Comparison of ENCODE assay signal across 8 mouse cellular contexts in the genomic region with DNA sequence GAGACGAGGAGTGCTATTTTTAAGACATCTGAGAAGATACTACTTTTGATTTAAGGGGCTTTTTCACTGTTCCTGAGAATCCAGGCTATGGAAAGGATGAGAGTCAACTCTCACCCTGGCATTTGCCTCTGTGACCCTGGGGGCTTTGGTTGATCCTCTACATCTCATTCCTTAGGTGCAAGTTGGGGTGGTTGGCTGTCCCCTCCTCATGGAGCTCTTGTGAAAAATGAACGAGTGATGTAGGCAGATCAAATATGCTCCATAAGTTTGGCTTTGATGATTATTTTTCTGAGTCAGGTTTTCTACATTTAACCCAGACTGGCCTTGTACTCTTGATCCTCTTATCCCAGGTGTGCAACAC. TPM values are rescaled to one million over a fixed set of nuclear protein-coding genes. Genes with fewer than 3 reads are reported as not detected.
DNase-seq lines count a peak whose midpoint lies in the region; ATAC-seq and TF ChIP-seq lines count a peak whose summit lies in the region.

No protein-coding gene starts in this region.

- no peak overlapping the region; the same call in 1 of the 2 replicates for H3K27ac ChIP-seq in heart, embryonic 15.5 days
- peak overlapping the region; percentile 8; the same call in 1 of the 2 replicates for H3K27ac ChIP-seq in MEL (ENCODE audit: control insufficient read depth, low read depth, low read length)
- no peak overlapping the region for H3K27ac ChIP-seq in hindbrain, embryonic 11.5 days (ENCODE audit: low read depth, low read length)
- peak overlapping the region; percentile 88 for H3K27ac ChIP-seq in midbrain, embryonic 10.5 days (replicated peaks)

- peak overlapping the region; percentile 72 for H3K4me2 ChIP-seq in heart, embryonic 15.5 days
- peak overlapping the region; percentile 76 for H3K4me2 ChIP-seq in hindbrain, embryonic 11.5 days (replicated peaks; ENCODE audit: low read depth, low read length)

- TF ChIP-seq POLR2A in MEL (IDR thresholded peaks at IDR 0.05; ENCODE audit: control insufficient read depth in 1 of 2, insufficient read depth in 1 of 2, low read depth in 1 of 2, low read length in 2 of 2, poor library complexity in 1 of 2) = no peak; a peak in 1 of 4 replicates

- peak overlapping the region; percentile 70 for H3K4me3 ChIP-seq in heart, embryonic 15.5 days
- peak overlapping the region; percentile 59 to 63 for H3K4me3 ChIP-seq in MEL (ENCODE audit: control insufficient read depth in 1 of 2, insufficient read depth in 1 of 2, low read depth in 2 of 2, low read length in 2 of 2)
- H3K4me3 ChIP-seq in hindbrain, embryonic 11.5 days (ENCODE audit: low read depth, low read length) = peak overlapping the region; percentile 64
- peak overlapping the region; percentile 77 for H3K4me3 ChIP-seq in midbrain, embryonic 10.5 days

- ATAC-seq in heart, embryonic 15.5 days (replicated peaks; ENCODE audit: insufficient number of reproducible peaks, insufficient read depth, low FRiP score, low read depth) = no peak
- 0 out of 2 replicates have a peak, but pooled peaks have one; percentile 22 for ATAC-seq in hindbrain, embryonic 11.5 days (ENCODE audit: low FRiP score)
- no peak for ATAC-seq in megakaryocyte progenitor cell, adult 5-6 weeks (replicated peaks; ENCODE audit: poor library complexity)

- intact Hi-C loops in heart, postnatal 25 days (cut with DNase I) = no loop called here

- H3K4me1 ChIP-seq in heart, embryonic 15.5 days (replicated peaks) = peaks cover 11% of the 10 kb centered on the region
- peaks cover 8 to 25% of the 10 kb centered on the region in 2 experiments for H3K4me1 ChIP-seq in MEL (ENCODE audit: control insufficient read depth in 1 of 2, insufficient read depth in 2 of 2, low read length in 2 of 2)
- H3K4me1 ChIP-seq in hindbrain, embryonic 11.5 days (replicated peaks; ENCODE audit: control insufficient read depth, insufficient read depth, low read length) = 0 out of 2 replicates have a peak, but pooled peaks cover 3% of the 10 kb centered on the region
- H3K4me1 ChIP-seq in midbrain, embryonic 10.5 days = peaks cover 19% of the 10 kb centered on the region

- peak overlapping the region; percentile 66 for H3K9ac ChIP-seq in heart, embryonic 15.5 days
- peak overlapping the region; percentile 58 for H3K9ac ChIP-seq in MEL (ENCODE audit: control insufficient read depth, low read depth, low read length, poor library complexity, severe bottlenecking)
- H3K9ac ChIP-seq in hindbrain, embryonic 11.5 days (ENCODE audit: low read depth, low read length) = no peak overlapping the region

- TF ChIP-seq RAD21 in MEL (IDR thresholded peaks at IDR 0.05; ENCODE audit: low read depth, low read length) = no peak

- H3K79me2 ChIP-seq in MEL (ENCODE audit: control insufficient read depth, insufficient read depth, low read length, poor library complexity) = peaks cover 11% of the 10 kb centered on the region

- no peak for TF ChIP-seq CTCF in MEL (IDR thresholded peaks at IDR 0.05 in 2 of 3, conservative IDR thresholded peaks at IDR 0.05 in 1 of 3; ENCODE audit: control insufficient read depth in 1 of 3, insufficient read depth in 1 of 3, low read depth in 2 of 3, low read length in 3 of 3, poor library complexity in 1 of 3, severe bottlenecking in 1 of 3)

- peaks cover 6% of the 10 kb centered on the region; the same call in 1 of the 2 replicates for H3K36me3 ChIP-seq in heart, embryonic 15.5 days
- H3K36me3 ChIP-seq in MEL (ENCODE audit: control insufficient read depth in 1 of 2, insufficient read depth in 2 of 2, low read length in 2 of 2) = peaks cover 0 to 26% of the 10 kb centered on the region in 2 experiments; a peak in 2 of 4 replicates
- no peaks in the 10 kb centered on the region for H3K36me3 ChIP-seq in hindbrain, embryonic 11.5 days (ENCODE audit: control insufficient read depth, insufficient read depth, low read length)
- H3K36me3 ChIP-seq in midbrain, embryonic 10.5 days = peaks cover 23% of the 10 kb centered on the region

- DNase-seq in heart, postnatal 25 days (ENCODE audit: low spot score) = no peak
- DNase-seq in MEL (ENCODE audit: low read depth, low spot score) = no peak
- no peak for DNase-seq in hindbrain, embryonic 11.5 days (ENCODE audit: low spot score)
- DNase-seq in midbrain, embryonic 10.5 days (ENCODE audit: low spot score) = no peak
- DNase-seq in yolk sac, embryonic 10.5 days (ENCODE audit: low spot score) = no peak
- no peak for DNase-seq in frontal cortex, postnatal 25 days (ENCODE audit: low spot score in 2 of 2)

- no peaks in the 10 kb centered on the region for H3K9me3 ChIP-seq in heart, embryonic 15.5 days (replicated peaks)
- no peaks in the 10 kb centered on the region for H3K9me3 ChIP-seq in MEL (replicated peaks; ENCODE audit: insufficient read depth, low read length)
- H3K9me3 ChIP-seq in hindbrain, embryonic 11.5 days (ENCODE audit: control insufficient read depth, low read length) = no peaks in the 10 kb centered on the region
- H3K9me3 ChIP-seq in midbrain, embryonic 10.5 days (replicated peaks) = no peaks in the 10 kb centered on the region

- no peak for TF ChIP-seq EP300 in MEL (IDR thresholded peaks at IDR 0.05; ENCODE audit: low read depth in 1 of 2, low read length in 2 of 2)

- 4% methylated on average over 2 of the region's 2 CpGs for WGBS in heart, embryonic 15.5 days
- 18% methylated on average over 2 of the region's 2 CpGs for WGBS in hindbrain, embryonic 11.5 days
- WGBS in midbrain, embryonic 10.5 days = 12% methylated on average over 2 of the region's 2 CpGs

- H3K27me3 ChIP-seq in heart, embryonic 15.5 days = no peaks in the 10 kb centered on the region
- 0 out of 4 replicates have a peak, but pooled peaks cover 0 to 1% of the 10 kb centered on the region in 2 experiments for H3K27me3 ChIP-seq in MEL (ENCODE audit: control insufficient read depth in 1 of 2, insufficient read depth in 2 of 2, low read length in 2 of 2)
- no peaks in the 10 kb centered on the region for H3K27me3 ChIP-seq in hindbrain, embryonic 11.5 days (ENCODE audit: control insufficient read depth, insufficient read depth, low read length)
- H3K27me3 ChIP-seq in midbrain, embryonic 10.5 days (ENCODE audit: low read depth, poor library complexity, severe bottlenecking) = no peaks in the 10 kb centered on the region

TF ChIP-seq in MEL, 35 proteins besides CTCF, POLR2A, EP300 and RAD21:
- TF ChIP-seq SIN3A (IDR thresholded peaks at IDR 0.05; ENCODE audit: low read length) (no peak; the same call in 1 of the 2 replicates), MEF2A (IDR thresholded peaks at IDR 0.05; ENCODE audit: extremely low read depth, insufficient replicate concordance, low read depth, low read length, poor library complexity, severe bottlenecking) (no peak), TCF12 (IDR thresholded peaks at IDR 0.05; ENCODE audit: low read depth, low read length) (0 out of 2 replicates have a peak, but pooled peaks have one; percentile 8)

RNA-seq across cellular contexts. Expression of gene Ccnq, which starts 0.3 kb away (rescaled TPM):
- 23.8 and 27.7 TPM in 2 replicates for polyA plus RNA-seq in heart, embryonic 15.5 days (2015; fragmentation: Nextera tagmentation; extraction: Ambion mirVana)
- 10 to 100 TPM; 12.7 to 16.7 TPM for total RNA-seq in heart, postnatal 25 days (2021)
- 74.1 and 77.5 TPM in 2 replicates for total RNA-seq in MEL (2012; rRNA removed)
- 10 to 100 TPM in 1 of 2 experiments, not detected in 1; 80.5 TPM for polyA plus RNA-seq in MEL (2012; ENCODE audit: insufficient read depth in 1 of 2, insufficient read length in 2 of 2, low read depth in 1 of 2, low replicate concordance in 2 of 2, missing spikeins in 1 of 2)
- polyA plus RNA-seq in hindbrain, embryonic 11.5 days (2014; fragmentation: Nextera tagmentation; extraction: Ambion mirVana) = 32.3 and 33.2 TPM in 2 replicates
- polyA plus RNA-seq in midbrain, embryonic 10.5 days (2016; fragmentation: Nextera tagmentation; extraction: Ambion mirVana) = 39.5 and 40.5 TPM in 2 replicates
- 36.4 and 39.5 TPM in 2 replicates for total RNA-seq in megakaryocyte progenitor cell, adult 5-6 weeks (2015)
- 24.3 and 30.1 TPM in 2 replicates for total RNA-seq in megakaryocyte progenitor cell, adult 5-6 weeks (2017)

RNA-seq across cellular contexts. Expression of gene Nlk, which starts 54.6 kb away (rescaled TPM):
- polyA plus RNA-seq in heart, embryonic 15.5 days (2015; fragmentation: Nextera tagmentation; extraction: Ambion mirVana) = 10.8 and 13.6 TPM in 2 replicates
- 10 to 100 TPM; 12.4 to 13.3 TPM for total RNA-seq in heart, postnatal 25 days (2021)
- total RNA-seq in MEL (2012; rRNA removed) = 17.9 and 20.0 TPM in 2 replicates
- 10 to 100 TPM in 1 of 2 experiments, not detected in 1; 16.9 TPM for polyA plus RNA-seq in MEL (2012; ENCODE audit: insufficient read depth in 1 of 2, insufficient read length in 2 of 2, low read depth in 1 of 2, low replicate concordance in 2 of 2, missing spikeins in 1 of 2)
- 27.5 and 34.4 TPM in 2 replicates for polyA plus RNA-seq in hindbrain, embryonic 11.5 days (2014; fragmentation: Nextera tagmentation; extraction: Ambion mirVana)
- 18.5 and 21.1 TPM in 2 replicates for polyA plus RNA-seq in midbrain, embryonic 10.5 days (2016; fragmentation: Nextera tagmentation; extraction: Ambion mirVana)
- 15.8 and 19.5 TPM in 2 replicates for total RNA-seq in megakaryocyte progenitor cell, adult 5-6 weeks (2015)
- total RNA-seq in megakaryocyte progenitor cell, adult 5-6 weeks (2017) = 16.6 and 21.6 TPM in 2 replicates

Comparison
In these comparisons a context has a peak if more than half of its experiments do, and no peak if none do; other contexts are left out.
1. H3K27ac ChIP-seq: peak in MEL (single experiment) and midbrain, embryonic 10.5 days (single experiment); none in heart, embryonic 15.5 days (single experiment) and hindbrain, embryonic 11.5 days (single experiment).
2. Peak in every context shown above with its lines, with median percentiles within 50 percentile points of each other: H3K4me3 ChIP-seq.